In genomic region chr4:96705281-96705951, GRCm38 (mm10) we compare ENCODE assay signal across 10 mouse cellular contexts. TPM values are rescaled to one million over a fixed set of nuclear protein-coding genes. Genes with fewer than 3 reads are reported as not detected.
DNase-seq lines count a peak whose midpoint lies in the region; ATAC-seq and TF ChIP-seq lines count a peak whose summit lies in the region.
"Had no signal": no experiment of that assay in that cellular context is flagged by ENCODE, and none has a peak within 500 bp of the region (broad histone marks: within the 10 kb centered on the region; RNA-seq: fewer than 3 reads in every experiment).

No protein-coding gene starts in this region.

- no peaks in the 10 kb centered on the region for H3K27me3 ChIP-seq in liver, postnatal 0 days (ENCODE audit: insufficient read depth, low read length)
- H3K27me3 ChIP-seq in liver, embryonic 12.5 days (replicated peaks), result no peaks in the 10 kb centered on the region
- H3K27me3 ChIP-seq in midbrain, embryonic 15.5 days (replicated peaks), result no peaks in the 10 kb centered on the region
- H3K27me3 ChIP-seq: limb, embryonic 15.5 days had no signal

- DNase-seq in liver, postnatal 0 days, result peak; percentile 21
- peak; percentile 76 for DNase-seq in adrenal gland, adult 2 months
- peak; percentile 37 for DNase-seq in embryo, embryonic 11.5 days (ENCODE audit: low read depth, low spot score)
- peak; percentile 62 for DNase-seq in heart, postnatal 4 days
- DNase-seq in left cerebral cortex, adult 18-20 months (ENCODE audit: low spot score in 2 of 2), result peak; percentile 61 to 66

- no peak for ATAC-seq in liver, postnatal 0 days
- ATAC-seq in liver, embryonic 12.5 days, result no peak
- ATAC-seq in midbrain, embryonic 15.5 days (replicated peaks), result no peak
- no peak for ATAC-seq in inflammation-experienced regulatory T-cells, adult 6 months

- H3K4me1 ChIP-seq in liver, postnatal 0 days (ENCODE audit: insufficient read depth), result no peaks in the 10 kb centered on the region
- no peaks in the 10 kb centered on the region for H3K4me1 ChIP-seq in liver, embryonic 12.5 days
- H3K4me1 ChIP-seq in midbrain, embryonic 15.5 days, result no peaks in the 10 kb centered on the region
- H3K4me1 ChIP-seq: limb, embryonic 15.5 days had no signal

- no peak overlapping the region for H3K9ac ChIP-seq in liver, postnatal 0 days (replicated peaks)
- H3K9ac ChIP-seq in liver, embryonic 12.5 days, result no peak overlapping the region
- H3K9ac ChIP-seq in midbrain, embryonic 15.5 days, result no peak overlapping the region
- H3K9ac ChIP-seq: limb, embryonic 15.5 days had no signal

- H3K36me3 ChIP-seq in liver, postnatal 0 days (replicated peaks; ENCODE audit: insufficient read depth, low read length), result no peaks in the 10 kb centered on the region
- no peaks in the 10 kb centered on the region for H3K36me3 ChIP-seq in liver, embryonic 12.5 days
- H3K36me3 ChIP-seq in midbrain, embryonic 15.5 days (replicated peaks), result no peaks in the 10 kb centered on the region
- H3K36me3 ChIP-seq: limb, embryonic 15.5 days had no signal

- H3K27ac ChIP-seq in liver, postnatal 0 days (ENCODE audit: low read depth), result no peak overlapping the region
- H3K27ac ChIP-seq in liver, embryonic 12.5 days, result no peak overlapping the region
- 0 out of 2 replicates have a peak overlapping the region, but pooled peaks have one; percentile 24 for H3K27ac ChIP-seq in midbrain, embryonic 15.5 days
- H3K27ac ChIP-seq: limb, embryonic 15.5 days had no signal

- no peak overlapping the region for H3K4me3 ChIP-seq in liver, postnatal 0 days (ENCODE audit: low read depth, low read length)
- no peak overlapping the region for H3K4me3 ChIP-seq in liver, embryonic 12.5 days
- no peak overlapping the region for H3K4me3 ChIP-seq in midbrain, embryonic 15.5 days
- H3K4me3 ChIP-seq: limb, embryonic 15.5 days had no signal

- peak; percentile 61 for TF ChIP-seq CTCF in liver, postnatal 0 days (IDR thresholded peaks at IDR 0.05; ENCODE audit: low read depth)

- no peaks in the 10 kb centered on the region for H3K9me3 ChIP-seq in liver, postnatal 0 days (ENCODE audit: low read length)
- no peaks in the 10 kb centered on the region for H3K9me3 ChIP-seq in liver, embryonic 12.5 days (replicated peaks)
- no peaks in the 10 kb centered on the region for H3K9me3 ChIP-seq in midbrain, embryonic 15.5 days
- H3K9me3 ChIP-seq: limb, embryonic 15.5 days had no signal

- 52% methylated on average over 2 of the region's 2 CpGs for WGBS in liver, postnatal 0 days (ENCODE audit: insufficient replicate concordance)
- WGBS in liver, embryonic 12.5 days (ENCODE audit: insufficient replicate concordance), result 37% methylated on average over 2 of the region's 2 CpGs
- WGBS in midbrain, embryonic 15.5 days, result 43% methylated on average over 2 of the region's 2 CpGs

- TF ChIP-seq EP300 in liver, postnatal 0 days (IDR thresholded peaks at IDR 0.05; ENCODE audit: low read depth), result no peak

- H3K4me2 ChIP-seq in liver, postnatal 0 days (ENCODE audit: low read depth, low read length), result no peak overlapping the region
- H3K4me2 ChIP-seq in liver, embryonic 12.5 days, result no peak overlapping the region
- H3K4me2 ChIP-seq in midbrain, embryonic 15.5 days, result no peak overlapping the region
- H3K4me2 ChIP-seq: limb, embryonic 15.5 days had no signal

RNA-seq across cellular contexts. Expression of gene Cyp2j5, which starts 41.5 kb away (rescaled TPM):
- polyA plus RNA-seq in liver, postnatal 0 days (2015; fragmentation: Nextera tagmentation; extraction: Ambion mirVana), result 24.4 and 27.6 TPM in 2 replicates
- polyA plus RNA-seq in liver, embryonic 12.5 days (2016; fragmentation: Nextera tagmentation; extraction: Ambion mirVana), result 0.05 and 0.06 TPM in 2 replicates
- 1 to 10 TPM in 1 of 2 experiments, not detected in 1; 1.2 TPM for total RNA-seq in adrenal gland, adult 2 months (2021)
- not detected in 2 replicates for polyA plus RNA-seq in adrenal gland, adult 2 months (2012; rRNA removed)
- total RNA-seq in heart, postnatal 4 days (2021), result not detected
- not detected for total RNA-seq in left cerebral cortex, adult 18-20 months (2021)
- polyA plus RNA-seq in midbrain, embryonic 15.5 days (2015; fragmentation: Nextera tagmentation; extraction: Ambion mirVana), result not detected in 2 replicates
- polyA plus RNA-seq in inflammation-experienced regulatory T-cells, adult 6 months (2017; shearing (Covaris generic)), result not detected
- polyA plus RNA-seq: limb, embryonic 15.5 days; stomach, embryonic 14.5 days had no signal

Comparison
In these comparisons a context has a peak if more than half of its experiments do, and no peak if none do; other contexts are left out.
1. RNA of gene Cyp2j5, which starts 41.5 kb away (polyA plus RNA-seq): 24.4 to 27.6 TPM in liver, postnatal 0 days; 0.05 to 0.06 TPM in liver, embryonic 12.5 days, not detected in adrenal gland, adult 2 months, not detected in midbrain, embryonic 15.5 days and not detected in inflammation-experienced regulatory T-cells, adult 6 months; every median in the first group is over 10 times any median in the second.
2. DNase-seq: peak in every context shown above with its lines; median percentile 76 in adrenal gland, adult 2 months; 64 in left cerebral cortex, adult 18-20 months; 62 in heart, postnatal 4 days; 37 in embryo, embryonic 11.5 days; 21 in liver, postnatal 0 days.